Mouse (Mus musculus): Measurements from ENCODE around the gene Kctd13. TPM values are rescaled to one million over a fixed set of nuclear protein-coding genes. Genes with fewer than 3 reads are reported as not detected.
"Not testable (repeated sequence)": the region's sequence is repeated elsewhere in the genome, so short reads cannot be mapped to it uniquely, and the experiment has no call there.

Gene Kctd13
- polyA plus RNA-seq, 1 experiment from 2014 or later: 13.3 TPM

DNA sequence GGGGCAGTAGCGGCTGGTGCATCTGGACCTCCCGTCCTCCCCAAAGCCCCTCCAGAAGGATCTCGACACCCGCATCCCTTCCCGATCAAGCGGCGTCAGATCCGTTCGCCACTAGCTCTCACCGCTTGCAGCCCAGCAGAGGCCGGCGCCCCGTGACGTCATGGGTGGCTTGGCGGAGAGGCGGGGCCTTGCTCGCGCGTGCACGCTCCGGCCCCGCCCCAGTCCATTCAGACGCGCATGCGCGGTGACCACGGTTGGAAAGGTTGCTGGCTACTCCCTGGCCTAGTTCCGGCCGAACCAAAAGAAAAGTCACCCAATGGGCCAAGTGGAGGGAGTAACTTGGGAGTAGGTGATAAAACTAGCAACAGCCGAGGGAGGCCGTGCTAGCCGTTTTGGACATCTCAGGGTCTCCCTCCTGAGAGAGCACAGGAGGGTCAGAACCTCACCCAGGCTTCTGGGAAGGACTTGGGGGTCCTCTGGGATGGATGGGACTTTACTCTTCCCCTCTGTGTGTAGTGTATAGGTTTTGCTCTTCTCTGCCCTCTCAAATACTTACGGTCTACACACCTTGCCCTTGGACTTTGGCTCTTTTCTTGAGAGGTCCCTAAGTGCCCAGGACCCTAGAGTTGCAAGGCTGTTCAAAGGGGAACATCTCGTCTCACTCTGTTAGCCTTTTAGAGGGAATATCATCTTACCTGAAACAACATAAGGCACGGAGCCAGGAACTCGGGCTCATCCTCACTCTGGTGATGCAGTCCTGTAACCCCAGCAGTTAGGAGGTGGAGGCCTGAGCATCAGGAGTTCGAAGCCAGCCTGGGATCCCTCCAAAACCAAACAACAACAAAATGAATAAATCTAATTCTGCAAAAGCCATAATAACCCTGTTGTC lies 30.3 kb upstream of the Kctd13 start:
- peak overlapping the region; percentile 92 for H3K9ac ChIP-seq (ENCODE audit: low read length)
- 12% methylated on average over 37 of the region's 37 CpGs for WGBS
- peak; percentile 96 for ATAC-seq (replicated peaks; ENCODE audit: extremely low read depth, insufficient read depth, low FRiP score)
- H3K27ac ChIP-seq (ENCODE audit: low read length): peak overlapping the region; percentile 79
- H3K9me3 ChIP-seq (replicated peaks; ENCODE audit: control insufficient read depth, low read length): no peaks in the 10 kb centered on the region
- peak overlapping the region; percentile 84 for H3K4me2 ChIP-seq (ENCODE audit: low read depth, low read length)
- peaks cover 12% of the 10 kb centered on the region for H3K4me1 ChIP-seq (ENCODE audit: control insufficient read depth, insufficient read depth, low read length)
- no peaks in the 10 kb centered on the region for H3K27me3 ChIP-seq (ENCODE audit: control insufficient read depth, insufficient read depth, low read length)
- H3K36me3 ChIP-seq (ENCODE audit: control insufficient read depth, insufficient read depth): no peaks in the 10 kb centered on the region
- H3K4me3 ChIP-seq (ENCODE audit: low read length): peak overlapping the region; percentile 82

DNA sequence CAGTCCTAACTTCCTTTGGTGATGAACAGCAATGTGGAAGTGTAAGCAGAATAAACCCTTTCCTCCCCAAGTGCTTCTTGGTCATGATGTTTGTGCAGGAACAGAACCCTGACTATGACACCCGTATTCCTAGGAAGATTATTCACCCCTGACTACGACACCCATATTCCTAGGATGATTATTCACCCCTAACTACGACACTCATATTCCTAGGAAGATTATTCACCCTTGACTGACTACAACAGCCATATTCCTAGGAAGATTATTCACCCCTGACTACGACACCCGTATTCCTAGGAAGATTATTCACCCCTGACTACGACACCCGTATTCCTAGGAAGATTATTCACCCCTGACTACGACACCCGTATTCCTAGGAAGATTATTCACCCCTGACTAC lies 28.9 kb upstream of the Kctd13 start:
- peaks cover 12% of the 10 kb centered on the region for H3K4me1 ChIP-seq (ENCODE audit: control insufficient read depth, insufficient read depth, low read length)
- not testable (repeated sequence) for ATAC-seq (replicated peaks; ENCODE audit: extremely low read depth, insufficient read depth, low FRiP score); H3K27me3 ChIP-seq (ENCODE audit: control insufficient read depth, insufficient read depth, low read length); H3K36me3 ChIP-seq (ENCODE audit: control insufficient read depth, insufficient read depth); H3K27ac ChIP-seq (ENCODE audit: low read length); H3K4me2 ChIP-seq (ENCODE audit: low read depth, low read length); H3K4me3 ChIP-seq (ENCODE audit: low read length); H3K9ac ChIP-seq (ENCODE audit: low read length); H3K9me3 ChIP-seq (replicated peaks; ENCODE audit: control insufficient read depth, low read length)
- WGBS: 88% methylated on average over 7 of the region's 9 CpGs

DNA sequence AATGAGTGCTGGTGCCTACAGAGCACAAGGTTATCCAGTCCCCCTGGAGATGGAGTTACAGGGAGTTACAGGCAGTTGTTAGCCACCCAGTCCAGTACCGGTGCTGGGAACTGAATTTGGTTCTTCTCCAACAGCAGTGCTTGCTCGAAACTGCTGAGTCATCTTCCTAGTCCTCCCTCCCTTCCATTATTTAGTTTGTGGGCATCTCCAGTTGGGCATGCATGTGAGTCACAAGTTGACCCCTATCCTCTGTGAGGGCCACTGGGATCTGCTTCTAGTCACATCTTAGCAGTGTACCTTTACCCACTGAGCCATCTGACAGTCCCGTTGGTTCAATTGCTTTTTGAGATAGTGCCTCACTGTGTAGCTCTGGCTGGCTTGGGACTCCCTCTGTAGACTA lies 23.1 kb upstream of the Kctd13 start:
- no peak overlapping the region for H3K4me3 ChIP-seq (ENCODE audit: low read length)
- H3K9ac ChIP-seq (ENCODE audit: low read length): no peak overlapping the region
- no peaks in the 10 kb centered on the region for H3K9me3 ChIP-seq (replicated peaks; ENCODE audit: control insufficient read depth, low read length)
- no peaks in the 10 kb centered on the region for H3K36me3 ChIP-seq (ENCODE audit: control insufficient read depth, insufficient read depth)
- H3K27ac ChIP-seq (ENCODE audit: low read length): no peak overlapping the region
- no peak for ATAC-seq (replicated peaks; ENCODE audit: extremely low read depth, insufficient read depth, low FRiP score)
- no peak overlapping the region for H3K4me2 ChIP-seq (ENCODE audit: low read depth, low read length)
- H3K4me1 ChIP-seq (ENCODE audit: control insufficient read depth, insufficient read depth, low read length): no peaks in the 10 kb centered on the region
- H3K27me3 ChIP-seq (ENCODE audit: control insufficient read depth, insufficient read depth, low read length): no peaks in the 10 kb centered on the region
- 69% methylated on average over 3 of the region's 3 CpGs for WGBS

DNA sequence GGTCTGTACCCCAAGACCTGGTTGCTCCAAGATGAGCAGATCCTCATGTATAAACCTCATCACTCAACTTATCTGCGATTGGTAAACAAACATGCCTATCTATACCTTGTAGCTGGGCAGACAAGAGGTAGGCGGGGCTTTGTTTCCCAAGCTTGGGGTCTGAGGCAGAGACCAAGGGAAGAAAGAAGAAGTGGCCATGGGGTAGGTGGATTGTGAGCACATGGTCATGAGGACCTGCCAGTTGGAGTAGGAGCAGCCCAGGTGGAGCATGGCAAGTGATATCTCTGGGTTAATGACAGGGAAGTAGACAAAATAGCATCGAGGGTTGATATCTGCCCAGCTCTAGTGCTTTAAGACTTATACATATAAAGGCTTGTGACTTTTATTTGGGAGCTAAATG lies 13.8 kb upstream of the Kctd13 start:
- 74% methylated on average over 3 of the region's 3 CpGs for WGBS

DNA sequence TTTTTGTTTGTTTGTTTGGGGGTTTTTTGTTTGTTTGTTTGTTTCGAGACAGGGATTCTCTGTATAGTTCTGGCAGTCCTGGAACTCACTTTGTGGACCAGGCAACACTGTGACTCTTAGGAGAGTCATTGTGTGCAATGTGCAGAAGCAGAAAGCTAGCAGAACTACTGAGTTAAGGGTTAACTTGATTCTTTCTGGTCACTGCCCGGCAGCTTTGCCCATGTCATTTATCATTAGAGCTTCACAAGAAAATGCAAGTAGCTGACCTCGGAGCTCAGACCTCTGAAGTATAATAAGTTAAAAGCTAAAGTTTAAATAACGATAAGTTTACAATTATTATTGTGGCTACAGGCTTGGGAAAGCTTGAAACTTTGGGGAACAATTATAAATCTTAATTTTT lies 10.3 kb upstream of the Kctd13 start:
- ATAC-seq (replicated peaks; ENCODE audit: extremely low read depth, insufficient read depth, low FRiP score); H3K9ac ChIP-seq (ENCODE audit: low read length); H3K27ac ChIP-seq (ENCODE audit: low read length); H3K4me2 ChIP-seq (ENCODE audit: low read depth, low read length); H3K9me3 ChIP-seq (replicated peaks; ENCODE audit: control insufficient read depth, low read length); H3K4me1 ChIP-seq (ENCODE audit: control insufficient read depth, insufficient read depth, low read length); H3K4me3 ChIP-seq (ENCODE audit: low read length); H3K27me3 ChIP-seq (ENCODE audit: control insufficient read depth, insufficient read depth, low read length); H3K36me3 ChIP-seq (ENCODE audit: control insufficient read depth, insufficient read depth): not testable (repeated sequence)
- WGBS: 44% methylated on average over 4 of the region's 4 CpGs

More for the DNA sequence above, 13.8 kb upstream of the Kctd13 start:
- Histone ChIP-seq H3K4me3 (ENCODE audit: low read length) (no peak overlapping the region), H3K27me3 (ENCODE audit: control insufficient read depth, insufficient read depth, low read length) (no peaks in the 10 kb centered on the region), H3K27ac (ENCODE audit: low read length) (no peak overlapping the region), H3K4me2 (ENCODE audit: low read depth, low read length) (no peak overlapping the region), H3K9ac (ENCODE audit: low read length) (no peak overlapping the region), H3K4me1 (ENCODE audit: control insufficient read depth, insufficient read depth, low read length) (no peaks in the 10 kb centered on the region), H3K36me3 (ENCODE audit: control insufficient read depth, insufficient read depth) (no peaks in the 10 kb centered on the region), H3K9me3 (replicated peaks; ENCODE audit: control insufficient read depth, low read length) (no peaks in the 10 kb centered on the region)
- no peak for ATAC-seq (replicated peaks; ENCODE audit: extremely low read depth, insufficient read depth, low FRiP score)

DNA sequence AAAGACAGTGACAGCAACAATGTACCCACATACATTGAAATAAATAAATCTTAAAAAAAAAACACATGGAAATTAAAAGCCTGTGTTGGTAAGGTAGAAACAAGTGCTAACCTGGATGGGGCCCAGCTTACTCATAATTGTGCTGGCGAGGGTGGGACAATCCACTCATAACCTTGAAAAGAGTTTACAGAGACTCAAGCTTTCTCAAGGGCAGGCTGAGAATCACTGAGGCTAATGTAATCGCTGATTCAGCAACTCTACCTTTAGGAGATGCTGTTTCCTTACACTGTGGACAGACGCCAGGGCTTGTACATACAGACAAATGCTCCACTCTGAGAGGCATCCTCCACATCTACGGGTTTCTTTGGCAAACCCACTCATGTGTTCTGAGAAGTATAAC lies 8.7 kb upstream of the Kctd13 start:
- H3K27me3 ChIP-seq (ENCODE audit: control insufficient read depth, insufficient read depth, low read length): no peaks in the 10 kb centered on the region
- no peak for ATAC-seq (replicated peaks; ENCODE audit: extremely low read depth, insufficient read depth, low FRiP score)
- no peak overlapping the region for H3K4me3 ChIP-seq (ENCODE audit: low read length)
- H3K27ac ChIP-seq (ENCODE audit: low read length): no peak overlapping the region
- no peaks in the 10 kb centered on the region; the same call in 1 of the 2 replicates for H3K4me1 ChIP-seq (ENCODE audit: control insufficient read depth, insufficient read depth, low read length)
- WGBS: 83% methylated on average over 4 of the region's 4 CpGs
- no peak overlapping the region for H3K9ac ChIP-seq (ENCODE audit: low read length)
- no peaks in the 10 kb centered on the region for H3K36me3 ChIP-seq (ENCODE audit: control insufficient read depth, insufficient read depth)
- no peak overlapping the region for H3K4me2 ChIP-seq (ENCODE audit: low read depth, low read length)
- H3K9me3 ChIP-seq (replicated peaks; ENCODE audit: control insufficient read depth, low read length): no peaks in the 10 kb centered on the region

DNA sequence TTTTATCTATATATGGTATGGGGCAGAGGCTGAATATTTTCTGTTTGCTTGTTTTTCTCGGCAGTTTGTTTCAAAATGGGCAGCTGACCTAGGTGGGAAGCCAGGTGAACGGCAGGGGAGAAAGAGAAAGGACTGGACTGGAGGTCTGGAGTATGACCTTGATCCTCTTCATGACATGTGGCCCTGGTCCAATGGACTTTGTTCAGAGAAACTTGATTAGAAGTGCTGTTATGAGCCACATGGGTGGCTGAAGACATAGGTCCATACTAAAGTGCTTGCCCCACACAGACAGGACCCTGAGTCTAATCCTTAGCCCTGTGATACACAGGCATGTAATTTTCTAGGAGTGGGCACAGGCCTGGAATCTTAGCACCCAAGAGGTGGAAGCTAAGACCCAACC lies 7.1 kb upstream of the Kctd13 start:
- Histone ChIP-seq H3K4me3 (ENCODE audit: low read length) (no peak overlapping the region), H3K36me3 (ENCODE audit: control insufficient read depth, insufficient read depth) (no peaks in the 10 kb centered on the region), H3K27me3 (ENCODE audit: control insufficient read depth, insufficient read depth, low read length) (no peaks in the 10 kb centered on the region), H3K4me2 (ENCODE audit: low read depth, low read length) (no peak overlapping the region), H3K4me1 (ENCODE audit: control insufficient read depth, insufficient read depth, low read length) (no peaks in the 10 kb centered on the region; the same call in 1 of the 2 replicates), H3K9me3 (replicated peaks; ENCODE audit: control insufficient read depth, low read length) (no peaks in the 10 kb centered on the region), H3K27ac (ENCODE audit: low read length) (no peak overlapping the region), H3K9ac (ENCODE audit: low read length) (no peak overlapping the region)
- ATAC-seq (replicated peaks; ENCODE audit: extremely low read depth, insufficient read depth, low FRiP score): no peak
- WGBS: 63% methylated on average over 2 of the region's 2 CpGs

DNA sequence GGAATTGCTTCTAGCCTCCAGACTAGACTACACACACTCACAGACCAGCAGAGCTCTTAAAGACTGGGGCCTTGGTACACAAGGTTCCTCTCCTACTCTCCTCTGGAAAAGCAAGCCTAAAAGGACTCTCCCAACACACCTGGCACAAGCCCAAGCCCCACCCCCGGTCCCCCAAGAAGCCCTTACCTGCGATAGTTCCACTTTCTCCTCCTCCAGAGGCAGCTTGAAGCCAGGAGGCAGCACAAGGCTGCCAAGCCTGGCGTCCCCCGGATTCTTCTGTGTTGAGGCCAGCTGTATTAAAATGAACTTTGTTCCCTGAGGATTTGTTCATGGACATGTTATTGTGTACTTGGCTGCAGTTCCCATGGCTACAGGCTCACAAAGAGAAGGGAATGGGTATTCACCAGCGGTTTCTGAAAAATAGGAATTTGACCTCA lies 6.0 kb upstream of the Kctd13 start, which contains the start of gene Tmem219:
Gene Tmem219, minus strand, starts transcription at position 294 of the 437 bp plus-strand sequence.
- Histone ChIP-seq H3K9ac (ENCODE audit: low read length) (no peak within 1 kb of the TSS), H3K4me2 (ENCODE audit: low read depth, low read length) (no peak within 1 kb of the TSS), H3K4me1 (ENCODE audit: control insufficient read depth, insufficient read depth, low read length) (no peaks in the 10 kb centered on the region; the same call in 1 of the 2 replicates), H3K27me3 (ENCODE audit: control insufficient read depth, insufficient read depth, low read length) (no peaks in the 10 kb centered on the region), H3K4me3 (ENCODE audit: low read length) (no peak within 1 kb of the TSS), H3K27ac (ENCODE audit: low read length) (peak within 1 kb of the TSS; percentile 52), H3K36me3 (ENCODE audit: control insufficient read depth, insufficient read depth) (no peaks in the 10 kb centered on the region), H3K9me3 (replicated peaks; ENCODE audit: control insufficient read depth, low read length) (no peaks in the 10 kb centered on the region)
- ATAC-seq (replicated peaks; ENCODE audit: extremely low read depth, insufficient read depth, low FRiP score): no peak; the same call in 1 of the 2 replicates
- WGBS: 48% methylated on average over 5 of the region's 5 CpGs

DNA sequence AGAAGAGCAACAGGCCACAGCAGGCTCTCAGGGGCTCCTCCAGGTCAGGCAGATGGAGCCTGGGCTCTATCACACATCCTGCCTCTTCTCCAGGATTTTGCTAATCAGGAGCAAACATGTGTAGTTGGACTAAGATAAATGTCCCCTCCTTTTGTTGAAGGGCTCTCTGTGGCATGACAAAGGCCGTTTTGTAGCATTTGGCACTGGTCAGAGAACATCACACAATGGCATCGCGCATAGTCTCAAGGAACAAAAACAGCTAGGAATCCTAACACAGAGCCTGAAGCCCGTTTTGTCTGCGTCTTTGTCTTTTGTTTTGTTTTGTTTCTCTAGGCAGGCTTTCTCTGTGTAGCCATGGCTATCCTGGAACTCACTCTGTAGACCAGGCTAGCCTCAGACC lies 4.7 kb upstream of the Kctd13 start:
- 0 out of 2 replicates have a peak, but pooled peaks have one; percentile 15 for ATAC-seq (replicated peaks; ENCODE audit: extremely low read depth, insufficient read depth, low FRiP score)
- Histone ChIP-seq H3K4me1 (ENCODE audit: control insufficient read depth, insufficient read depth, low read length) (no peaks in the 10 kb centered on the region; the same call in 1 of the 2 replicates), H3K9ac (ENCODE audit: low read length) (no peak overlapping the region), H3K9me3 (replicated peaks; ENCODE audit: control insufficient read depth, low read length) (no peaks in the 10 kb centered on the region), H3K4me3 (ENCODE audit: low read length) (no peak overlapping the region), H3K27me3 (ENCODE audit: control insufficient read depth, insufficient read depth, low read length) (no peaks in the 10 kb centered on the region), H3K27ac (ENCODE audit: low read length) (peak overlapping the region; percentile 52), H3K36me3 (ENCODE audit: control insufficient read depth, insufficient read depth) (no peaks in the 10 kb centered on the region), H3K4me2 (ENCODE audit: low read depth, low read length) (no peak overlapping the region)
- WGBS: 53% methylated on average over 5 of the region's 5 CpGs

All from heart, embryonic 16.5 days (tissue).